Mouse (Mus musculus) C2C12 (cell line): ENCODE measurements around the gene Fitm1. TPM values are rescaled to one million over a fixed set of nuclear protein-coding genes. Genes with fewer than 3 reads are reported as not detected.

Experiments used
- H3K27me3 ChIP-seq: one replicate; pipeline ENCODE4 v1.6.1; 2011; ENCODE audit not compliant: control insufficient read depth, insufficient read depth, insufficient read length
- H3K36me3 ChIP-seq: one replicate; pipeline ENCODE4 v1.6.1; 2011; ENCODE audit not compliant: control insufficient read depth, insufficient read depth
- H3K4me3 ChIP-seq: one replicate; pipeline ENCODE4 v1.5.1; 2011; ENCODE audit warnings: mild to moderate bottlenecking, control low read depth; ENCODE audit not compliant: poor library complexity, insufficient read depth, severe bottlenecking
- H3K79me2 ChIP-seq: one replicate; pipeline ENCODE4 v1.6.1; 2011; ENCODE audit not compliant: control insufficient read depth, insufficient read depth
- H3K79me3 ChIP-seq: one replicate; pipeline ENCODE4 v1.6.1; 2011; ENCODE audit warnings: low read depth, control low read depth
- H3ac ChIP-seq: one replicate; pipeline ENCODE3; 2011; ENCODE audit warnings: low read depth; ENCODE audit not compliant: control insufficient read depth, insufficient read length
- CEBPB ChIP-seq: IDR thresholded peaks from one replicate; pipeline ENCODE4 v1.6.1; 2011; ENCODE audit warnings: low read depth, mild to moderate bottlenecking, control low read depth, moderate library complexity
- CTCF ChIP-seq: IDR thresholded peaks from one replicate; pipeline ENCODE4 v1.5.1; 2011; ENCODE audit not compliant: control insufficient read depth, insufficient read depth, insufficient read length
- FOSL1 ChIP-seq: IDR thresholded peaks from one replicate; pipeline ENCODE4 v1.8.0; 2011; ENCODE audit warnings: mild to moderate bottlenecking, low read length; ENCODE audit not compliant: poor library complexity, insufficient read depth, severe bottlenecking
- MAX ChIP-seq: IDR thresholded peaks from one replicate; pipeline ENCODE4 v1.6.1; 2011; ENCODE audit warnings: mild to moderate bottlenecking, control low read depth
- MYOD1 ChIP-seq: IDR thresholded peaks from one replicate; pipeline ENCODE4 v1.6.1; 2011; ENCODE audit warnings: low read depth; ENCODE audit not compliant: control insufficient read depth, insufficient read length
- MYOG ChIP-seq: IDR thresholded peaks from one replicate; pipeline ENCODE4 v1.6.1; 2011; ENCODE audit not compliant: control insufficient read depth, insufficient read length; ENCODE audit errors: extremely low read depth
- USF1 ChIP-seq: IDR thresholded peaks from one replicate; pipeline ENCODE4 v1.6.1; 2011; ENCODE audit warnings: low read depth, mild to moderate bottlenecking, control low read depth, moderate library complexity
- polyA plus RNA-seq: library from polyadenylated mRNA; unstranded; fragments of >200 nt; fragmentation: generic; extraction: Trizol; gene quantifications from one replicate; pipeline ENCODE4 v1.2.1, GENCODE M21; 2012; ENCODE audit warnings: missing spikeins

Gene Fitm1
- polyA plus RNA-seq, 1 experiment, result 0.40 TPM

GRCm38 (mm10) chr14:55603633-55604576 is 28.5 kb downstream of the Fitm1 start:
- peaks cover 70% of the 10 kb centered on the region for H3K36me3 ChIP-seq
- no peaks in the 10 kb centered on the region for H3K79me2 ChIP-seq
- no peaks in the 10 kb centered on the region for H3K79me3 ChIP-seq
- H3K27me3 ChIP-seq, result no peaks in the 10 kb centered on the region
- H3K4me3 ChIP-seq, result no peak overlapping the region
- no peak overlapping the region for H3ac ChIP-seq
- TF ChIP-seq USF1 (peak; percentile 89), CEBPB (no peak), FOSL1 (no peak), MYOD1 (no peak), MYOG (no peak), MAX (peak; percentile 75), CTCF (peak; percentile 61)

GRCm38 (mm10) chr14:55604823-55605222 is 29.4 kb downstream of the Fitm1 start:
- H3K4me3 ChIP-seq, result no peak overlapping the region

DNA sequence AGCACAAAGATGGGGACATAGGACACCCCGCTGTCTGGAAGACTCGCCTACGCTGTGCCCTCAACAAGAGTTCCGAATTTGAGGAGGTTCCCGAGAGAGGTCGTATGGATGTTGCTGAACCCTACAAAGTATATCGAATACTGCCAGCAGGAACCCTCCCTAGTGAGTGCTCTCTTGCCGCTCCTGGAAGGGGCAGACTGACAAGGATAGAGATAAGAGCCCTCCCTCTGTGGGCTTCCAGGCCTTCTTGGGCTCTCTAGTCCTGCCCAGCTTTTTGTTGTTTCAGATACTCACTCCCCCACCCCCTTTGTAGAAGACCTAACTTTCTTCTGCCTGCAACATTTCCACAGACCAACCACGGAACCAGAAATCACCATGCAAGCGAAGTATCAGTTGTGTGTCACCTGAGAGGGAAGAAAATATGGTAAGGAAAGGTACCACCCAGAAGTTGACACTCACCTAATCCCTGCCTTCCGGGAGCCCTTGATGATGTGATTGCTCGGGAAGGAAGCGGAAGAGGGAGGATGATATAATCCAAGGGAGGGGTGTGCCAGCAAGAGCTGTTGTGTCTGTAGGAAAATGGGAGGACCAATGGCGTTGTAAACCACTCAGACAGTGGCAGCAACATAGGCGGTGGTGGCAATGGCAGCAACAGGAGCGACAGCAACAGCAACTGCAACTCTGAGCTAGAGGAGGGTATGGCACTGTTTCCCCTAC is 30.5 kb downstream of the Fitm1 start:
- Histone ChIP-seq H3K4me3 (no peak overlapping the region), H3K79me2 (no peaks in the 10 kb centered on the region), H3K36me3 (peaks cover 60% of the 10 kb centered on the region), H3ac (no peak overlapping the region), H3K79me3 (no peaks in the 10 kb centered on the region), H3K27me3 (no peaks in the 10 kb centered on the region)
- TF ChIP-seq FOSL1, result no peak
- TF ChIP-seq MYOD1, result no peak
- no peak for TF ChIP-seq USF1
- TF ChIP-seq CTCF, result no peak

More at GRCm38 (mm10) chr14:55604823-55605222, 29.4 kb downstream of the Fitm1 start:
- H3K79me2 ChIP-seq, result no peaks in the 10 kb centered on the region
- TF ChIP-seq FOSL1, result no peak
- TF ChIP-seq CEBPB, result no peak
- TF ChIP-seq USF1, result no peak
- TF ChIP-seq MYOG, result no peak
- no peak for TF ChIP-seq MAX
- no peak for TF ChIP-seq CTCF
- no peak for TF ChIP-seq MYOD1
- H3ac ChIP-seq, result no peak overlapping the region
- H3K27me3 ChIP-seq, result no peaks in the 10 kb centered on the region
- no peaks in the 10 kb centered on the region for H3K79me3 ChIP-seq
- peaks cover 70% of the 10 kb centered on the region for H3K36me3 ChIP-seq

- H3K36me3 ChIP-seq, result peaks cover 42% of the 10 kb centered on the region
- TF ChIP-seq MYOD1 (no peak), USF1 (no peak), CEBPB (no peak)
- H3K79me2 ChIP-seq, result no peaks in the 10 kb centered on the region
- no peaks in the 10 kb centered on the region for H3K27me3 ChIP-seq
- H3ac ChIP-seq, result no peak overlapping the region
- no peaks in the 10 kb centered on the region for H3K79me3 ChIP-seq
- H3K4me3 ChIP-seq, result no peak overlapping the region
These were observed 32.9 kb downstream of the Fitm1 start for GRCm38 (mm10) chr14:55608339-55608738.

DNA sequence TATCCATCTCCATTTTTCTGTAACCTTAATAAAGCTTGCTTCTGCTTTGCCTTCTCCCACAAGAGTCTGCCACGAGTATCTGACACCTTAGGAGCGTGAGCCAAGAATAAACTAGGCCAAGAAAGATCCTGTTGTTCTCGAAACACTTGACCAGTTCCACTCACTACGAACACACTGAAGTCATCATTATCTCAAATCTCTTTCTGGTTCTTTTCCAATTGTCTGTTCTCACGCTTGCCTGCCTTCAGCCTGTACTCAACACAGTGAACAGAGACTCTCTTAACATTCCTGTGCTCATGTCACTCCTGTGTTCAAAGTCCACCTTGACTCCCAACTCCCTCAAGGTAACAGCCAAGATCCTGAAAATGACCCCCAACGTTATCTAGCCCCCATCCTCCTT is 37.9 kb downstream of the Fitm1 start:
- Histone ChIP-seq H3K36me3 (peaks cover 14% of the 10 kb centered on the region), H3K79me2 (no peaks in the 10 kb centered on the region), H3K27me3 (no peaks in the 10 kb centered on the region), H3K4me3 (no peak overlapping the region), H3ac (no peak overlapping the region), H3K79me3 (no peaks in the 10 kb centered on the region)
- TF ChIP-seq USF1 (no peak), FOSL1 (no peak)
